Mouse (Mus musculus) macrophage (primary cell): ENCODE measurements around the gene Ccdc155. TPM values are rescaled to one million over a fixed set of nuclear protein-coding genes. Genes with fewer than 3 reads are reported as not detected.
"Not testable (repeated sequence)": the region's sequence is repeated elsewhere in the genome, so short reads cannot be mapped to it uniquely, and the experiment has no call there.

Experiments used
- H3K27ac ChIP-seq: fragments of 350-480 bp; formaldehyde crosslinking; 2 replicates; pipeline ENCODE4 v1.9.0; 2021
- H3K36me3 ChIP-seq: fragments of 350-480 bp; formaldehyde crosslinking; 2 replicates; pipeline ENCODE4 v1.9.0; 2021; ENCODE audit errors: inconsistent target
- H3K4me3 ChIP-seq: fragments of 350-480 bp; formaldehyde crosslinking; 2 replicates; pipeline ENCODE4 v1.9.0; 2021; ENCODE audit errors: inconsistent target
- H3K79me2 ChIP-seq: fragments of 350-480 bp; formaldehyde crosslinking; 2 replicates; pipeline ENCODE4 v1.9.0; 2021; ENCODE audit errors: inconsistent target
- WGBS: methylation state at CpG from one replicate; pipeline ENCODE4 v1.1.7; 2026; ENCODE audit warnings: inconsistent platforms; ENCODE audit not compliant: missing documents; 5-methylcytosine and 5-hydroxymethylcytosine counted together
- polyA plus RNA-seq: library from polyadenylated mRNA; stranded (reverse); fragments of 250-400 nt; gene quantifications from 3 replicates; pipeline ENCODE4 v1.2.4, GENCODE M21; 2018; ENCODE audit warnings: inconsistent platforms

Gene Ccdc155
- polyA plus RNA-seq, 1 experiment from 2014 or later, result not detected

GRCm38 (mm10) chr7:45156206-45156605, 48.5 kb downstream of the Ccdc155 start:
- WGBS, result 93% methylated on average over 15 of the region's 15 CpGs
- no peak overlapping the region for H3K4me3 ChIP-seq
- H3K36me3 ChIP-seq, result peaks cover 16% of the 10 kb centered on the region; the same call in 1 of the 2 replicates
- H3K27ac ChIP-seq, result no peak overlapping the region
- peaks cover 5% of the 10 kb centered on the region; the same call in 1 of the 2 replicates for H3K79me2 ChIP-seq

- 88% methylated on average over 9 of the region's 9 CpGs for WGBS
- Histone ChIP-seq H3K4me3 (no peak overlapping the region), H3K36me3 (peaks cover 16% of the 10 kb centered on the region; the same call in 1 of the 2 replicates), H3K27ac (no peak overlapping the region), H3K79me2 (peaks cover 5% of the 10 kb centered on the region; the same call in 1 of the 2 replicates)
Measured at GRCm38 (mm10) chr7:45155590-45155989, 49.1 kb downstream of the Ccdc155 start.

- peak overlapping the region; percentile 95 for H3K27ac ChIP-seq
Measured at GRCm38 (mm10) chr7:45154993-45155514, 49.6 kb downstream of the Ccdc155 start.

GRCm38 (mm10) chr7:45154096-45154992, 50.3 kb downstream of the Ccdc155 start, which contains the start of the genes Pih1d1 and Aldh16a1:
TSS of gene Pih1d1 (plus strand) at chr7:45154303.
TSS of gene Aldh16a1 (minus strand) at chr7:45154584.
- H3K4me3 ChIP-seq, result peak within 1 kb of the TSS; percentile 88
- peaks cover 5% of the 10 kb centered on the region; the same call in 1 of the 2 replicates for H3K79me2 ChIP-seq
- H3K36me3 ChIP-seq, result peaks cover 8% of the 10 kb centered on the region; the same call in 1 of the 2 replicates
- H3K27ac ChIP-seq, result peak within 1 kb of the TSS; percentile 95
- WGBS, result 3% methylated on average over 69 of the region's 69 CpGs

More at GRCm38 (mm10) chr7:45154993-45155514, 49.6 kb downstream of the Ccdc155 start:
- Histone ChIP-seq H3K79me2 (peaks cover 5% of the 10 kb centered on the region; the same call in 1 of the 2 replicates), H3K36me3 (peaks cover 15% of the 10 kb centered on the region; the same call in 1 of the 2 replicates), H3K4me3 (peak overlapping the region; percentile 88)
- whole genome bisulfite sequencing, result 89% methylated on average over 12 of the region's 12 CpGs

- 3% methylated on average over 5 of the region's 5 CpGs for WGBS
Measured at GRCm38 (mm10) chr7:45153586-45153985, 51.1 kb downstream of the Ccdc155 start.

GRCm38 (mm10) chr7:45153052-45153451, 51.6 kb downstream of the Ccdc155 start:
- 95% methylated on average over 2 of the region's 2 CpGs for WGBS
- H3K36me3 ChIP-seq, H3K27ac ChIP-seq, H3K79me2 ChIP-seq: not testable (repeated sequence)
- peak overlapping the region; percentile 88; the same call in 1 of the 2 replicates for H3K4me3 ChIP-seq

More at GRCm38 (mm10) chr7:45153586-45153985, 51.1 kb downstream of the Ccdc155 start:
- Histone ChIP-seq H3K27ac (peak overlapping the region; percentile 95), H3K4me3 (peak overlapping the region; percentile 88), H3K36me3 (peaks cover 6% of the 10 kb centered on the region; the same call in 1 of the 2 replicates), H3K79me2 (peaks cover 5% of the 10 kb centered on the region; the same call in 1 of the 2 replicates)

GRCm38 (mm10) chr7:45151303-45151702, 53.4 kb downstream of the Ccdc155 start:
- Histone ChIP-seq H3K27ac (no peak overlapping the region), H3K4me3 (no peak overlapping the region), H3K79me2 (peaks cover 5% of the 10 kb centered on the region; the same call in 1 of the 2 replicates), H3K36me3 (peaks cover 19% of the 10 kb centered on the region; the same call in 1 of the 2 replicates)
- WGBS, result 85% methylated on average over 11 of the region's 11 CpGs

- WGBS, result 59% methylated on average over 4 of the region's 4 CpGs
- Histone ChIP-seq H3K79me2 (peaks cover 5% of the 10 kb centered on the region; the same call in 1 of the 2 replicates), H3K4me3 (no peak overlapping the region), H3K27ac (no peak overlapping the region), H3K36me3 (peaks cover 29% of the 10 kb centered on the region)
Measured at GRCm38 (mm10) chr7:45150321-45150720, 54.4 kb downstream of the Ccdc155 start.

GRCm38 (mm10) chr7:45149545-45149944, 55.1 kb downstream of the Ccdc155 start:
- WGBS, result 87% methylated on average over 6 of the region's 6 CpGs
- Histone ChIP-seq H3K27ac (no peak overlapping the region), H3K4me3 (no peak overlapping the region), H3K79me2 (peaks cover 5% of the 10 kb centered on the region; the same call in 1 of the 2 replicates), H3K36me3 (peaks cover 35% of the 10 kb centered on the region)

- peaks cover 44% of the 10 kb centered on the region for H3K36me3 ChIP-seq
- peaks cover 5% of the 10 kb centered on the region; the same call in 1 of the 2 replicates for H3K79me2 ChIP-seq
- H3K4me3 ChIP-seq, result no peak overlapping the region
- WGBS, result 84% methylated on average over 4 of the region's 4 CpGs
- H3K27ac ChIP-seq, result no peak overlapping the region
Measured at GRCm38 (mm10) chr7:45148534-45149098, 56.1 kb downstream of the Ccdc155 start.

GRCm38 (mm10) chr7:45147899-45148298, 56.8 kb downstream of the Ccdc155 start:
- H3K79me2 ChIP-seq, result peaks cover 5% of the 10 kb centered on the region; the same call in 1 of the 2 replicates
- H3K27ac ChIP-seq, result no peak overlapping the region
- WGBS, result 94% methylated on average over 11 of the region's 11 CpGs
- H3K36me3 ChIP-seq, result peaks cover 51% of the 10 kb centered on the region
- H3K4me3 ChIP-seq, result no peak overlapping the region

- no peak overlapping the region for H3K4me3 ChIP-seq
- 97% methylated on average over 11 of the region's 11 CpGs for WGBS
- peaks cover 58% of the 10 kb centered on the region for H3K36me3 ChIP-seq
- H3K27ac ChIP-seq, result no peak overlapping the region
- H3K79me2 ChIP-seq, result peaks cover 5% of the 10 kb centered on the region; the same call in 1 of the 2 replicates
Measured at GRCm38 (mm10) chr7:45147267-45147666, 57.4 kb downstream of the Ccdc155 start.

GRCm38 (mm10) chr7:45145460-45145859, 59.2 kb downstream of the Ccdc155 start:
- Histone ChIP-seq H3K27ac (no peak overlapping the region), H3K4me3 (no peak overlapping the region), H3K36me3 (peaks cover 63% of the 10 kb centered on the region), H3K79me2 (no peaks in the 10 kb centered on the region)
- 97% methylated on average over 8 of the region's 8 CpGs for WGBS
